Mouse (Mus musculus) lung, embryonic 16.5 days (tissue): ENCODE data around the gene Disc1. TPM values are rescaled to one million over a fixed set of nuclear protein-coding genes. Genes with fewer than 3 reads are reported as not detected.

ENCODE experiments used
- ATAC-seq: fragments of 200-750 bp; cut with Nextera tagmentation; 2 replicates; pipeline ENCODE4 v1.8.0; 2017; ENCODE audit warnings: low read depth, mild to moderate bottlenecking, moderate library complexity
- H3K27ac ChIP-seq: fragments of 300-500 bp; sonication (generic); 2 replicates; pipeline ENCODE4 v1.5.1; 2014; ENCODE audit warnings: mild to moderate bottlenecking, control low read depth, low read length
- H3K27me3 ChIP-seq: fragments of 300-500 bp; sonication (generic); 2 replicates; pipeline ENCODE4 v1.6.1; 2014; ENCODE audit warnings: low read depth, low read length, mixed read lengths; ENCODE audit not compliant: control insufficient read depth, insufficient read depth
- H3K36me3 ChIP-seq: fragments of 300-500 bp; sonication (generic); 2 replicates; pipeline ENCODE4 v1.6.1; 2014; ENCODE audit warnings: low read length; ENCODE audit not compliant: control insufficient read depth, insufficient read depth
- H3K4me1 ChIP-seq: fragments of 300-500 bp; sonication (generic); replicated peaks from 2 replicates; pipeline ENCODE4 v1.6.1; 2014; ENCODE audit warnings: low read length, mixed read lengths; ENCODE audit not compliant: control insufficient read depth, insufficient read depth
- H3K4me2 ChIP-seq: fragments of 300-500 bp; sonication (generic); 2 replicates; pipeline ENCODE4 v1.6.1; 2014; ENCODE audit warnings: low read depth, low read length, control low read depth
- H3K4me3 ChIP-seq: fragments of 300-500 bp; sonication (generic); 2 replicates; pipeline ENCODE4 v1.5.1; 2014; ENCODE audit warnings: mild to moderate bottlenecking, low read length, control low read depth
- H3K9ac ChIP-seq: fragments of 300-500 bp; sonication (generic); 2 replicates; pipeline ENCODE4 v1.6.1; 2014; ENCODE audit warnings: low read length, control low read depth
- H3K9me3 ChIP-seq: fragments of 300-500 bp; sonication (generic); 2 replicates; pipeline ENCODE4 v1.6.1; 2016; ENCODE audit warnings: low read length; ENCODE audit not compliant: control insufficient read depth
- WGBS: fragments of 180-500 bp; shearing (Covaris S2); extraction: QIAGEN DNeasy Blood & Tissue Kit; methylation state at CpG from one replicate; pipeline ENCODE4 v1.1.7; 2014; 5-methylcytosine and 5-hydroxymethylcytosine counted together
- polyA plus RNA-seq: library from polyadenylated mRNA; unstranded; fragments of >200 nt; fragmentation: Nextera tagmentation; extraction: Ambion mirVana; gene quantifications from 2 replicates; pipeline ENCODE4 v1.2.1, GENCODE M21; 2015

Gene Disc1
- polyA plus RNA-seq, 1 experiment from 2014 or later, result 2.6 TPM

DNA sequence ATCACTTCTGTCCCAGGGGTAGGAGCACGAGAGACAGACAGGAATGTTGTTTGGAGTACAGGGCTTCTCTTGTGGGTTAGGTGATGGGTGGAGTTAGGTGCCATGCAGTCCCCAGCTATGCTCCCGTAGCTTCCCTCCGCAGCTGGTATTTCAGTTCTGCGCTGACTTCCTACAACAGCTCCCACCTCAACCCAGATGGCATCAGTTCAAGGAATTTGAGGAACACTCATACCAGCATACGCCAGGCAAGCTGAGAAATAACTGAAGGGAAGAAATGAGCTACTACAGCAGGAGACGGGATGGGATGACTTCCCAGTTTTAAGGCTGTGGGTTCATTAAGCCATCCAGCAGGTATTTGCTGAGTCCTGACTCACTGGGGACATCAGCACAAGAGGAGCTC, 76.8 kb downstream of the Disc1 start:
- WGBS, result 72% methylated on average over 6 of the region's 6 CpGs

DNA sequence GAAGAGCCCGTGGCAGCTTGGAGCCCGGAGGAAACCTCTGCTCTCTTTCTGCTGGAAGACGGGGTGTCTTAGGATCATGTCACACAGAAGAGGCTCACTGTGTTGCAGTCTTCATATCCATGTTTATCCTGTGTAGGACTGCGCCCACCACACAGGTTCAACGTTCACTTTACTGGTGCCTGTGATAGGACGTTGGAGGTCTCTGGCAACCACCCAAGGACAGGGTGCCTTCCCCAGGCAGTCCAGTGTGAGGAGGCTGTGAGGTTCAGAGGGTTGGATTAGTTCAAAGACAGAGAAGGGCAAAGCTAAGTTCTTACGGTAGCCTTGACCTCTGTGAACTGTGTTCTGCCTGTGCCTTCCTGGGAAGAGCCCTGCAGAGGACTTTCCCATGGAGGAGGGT, 77.3 kb downstream of the Disc1 start:
- no peak overlapping the region for H3K27ac ChIP-seq
- no peak for ATAC-seq

More for the DNA sequence above, 76.8 kb downstream of the Disc1 start:
- peaks cover 8% of the 10 kb centered on the region; the same call in 1 of the 2 replicates for H3K4me1 ChIP-seq
- no peak overlapping the region for H3K4me2 ChIP-seq
- H3K36me3 ChIP-seq, result no peaks in the 10 kb centered on the region
- no peak for ATAC-seq
- no peaks in the 10 kb centered on the region for H3K27me3 ChIP-seq
- H3K9ac ChIP-seq, result no peak overlapping the region
- no peak overlapping the region for H3K27ac ChIP-seq
- H3K4me3 ChIP-seq, result no peak overlapping the region
- no peaks in the 10 kb centered on the region for H3K9me3 ChIP-seq

DNA sequence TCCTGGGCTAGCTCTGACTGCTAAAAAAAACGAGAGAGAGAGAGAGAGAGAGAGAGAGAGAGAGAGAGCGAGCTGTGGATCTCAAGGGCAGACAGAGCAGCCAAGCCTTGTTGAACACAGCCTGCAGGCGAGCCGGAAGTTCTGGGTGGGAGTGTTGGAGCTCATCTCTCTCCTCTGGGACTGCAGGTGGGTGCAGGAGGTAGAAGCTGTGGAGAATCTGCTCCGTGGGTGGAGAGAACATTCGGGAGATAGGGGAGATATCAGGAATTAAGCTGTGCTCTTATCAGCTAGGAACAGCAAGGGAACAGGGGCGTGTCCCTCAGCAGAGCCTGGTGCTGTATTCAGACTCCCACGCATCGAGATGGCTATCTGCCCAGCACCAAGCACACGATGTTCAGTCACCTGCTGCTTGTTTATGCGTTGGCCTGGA, 79.7 kb downstream of the Disc1 start:
- no peak for ATAC-seq
- Histone ChIP-seq H3K4me2 (no peak overlapping the region), H3K27me3 (no peaks in the 10 kb centered on the region), H3K9ac (no peak overlapping the region), H3K4me1 (peaks cover 5% of the 10 kb centered on the region; the same call in 1 of the 2 replicates), H3K9me3 (no peaks in the 10 kb centered on the region), H3K36me3 (no peaks in the 10 kb centered on the region), H3K27ac (no peak overlapping the region), H3K4me3 (no peak overlapping the region)
- 45% methylated on average over 11 of the region's 11 CpGs for WGBS

More for the DNA sequence above, 77.3 kb downstream of the Disc1 start:
- 62% methylated on average over 7 of the region's 7 CpGs for WGBS
- Histone ChIP-seq H3K9ac (no peak overlapping the region), H3K4me1 (peaks cover 8% of the 10 kb centered on the region; the same call in 1 of the 2 replicates), H3K36me3 (no peaks in the 10 kb centered on the region), H3K4me3 (no peak overlapping the region), H3K27me3 (no peaks in the 10 kb centered on the region), H3K9me3 (no peaks in the 10 kb centered on the region), H3K4me2 (no peak overlapping the region)

DNA sequence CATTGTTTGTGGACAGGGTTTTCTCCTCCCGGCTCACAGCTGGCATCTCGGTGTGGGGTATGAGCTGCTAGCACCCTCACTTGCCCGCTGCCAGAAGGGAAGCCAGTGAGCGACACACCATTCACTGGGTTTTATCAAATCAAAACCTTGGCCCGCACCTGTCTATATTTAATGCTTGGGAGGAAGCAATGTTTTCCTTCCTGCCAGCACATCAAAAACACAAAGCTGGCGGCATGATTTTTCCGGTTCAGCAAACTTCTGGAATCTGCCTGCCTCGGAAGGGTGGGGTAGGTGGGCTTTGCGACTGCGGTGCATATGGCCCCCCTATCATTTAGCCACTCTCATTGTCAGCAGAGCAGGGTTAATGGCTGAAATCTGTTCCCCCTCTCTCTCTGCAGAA, 80.9 kb downstream of the Disc1 start:
- 60% methylated on average over 10 of the region's 10 CpGs for WGBS
- Histone ChIP-seq H3K27ac (peak overlapping the region; percentile 53), H3K4me3 (no peak overlapping the region), H3K4me1 (peaks cover 3% of the 10 kb centered on the region; the same call in 1 of the 2 replicates), H3K27me3 (no peaks in the 10 kb centered on the region), H3K4me2 (no peak overlapping the region), H3K9me3 (no peaks in the 10 kb centered on the region), H3K9ac (no peak overlapping the region), H3K36me3 (no peaks in the 10 kb centered on the region)
- peak; percentile 34; the same call in 1 of the 2 replicates for ATAC-seq

- Histone ChIP-seq H3K27me3 (no peaks in the 10 kb centered on the region), H3K36me3 (no peaks in the 10 kb centered on the region), H3K4me2 (no peak overlapping the region), H3K27ac (no peak overlapping the region), H3K9me3 (no peaks in the 10 kb centered on the region; the same call in 1 of the 2 replicates), H3K4me3 (no peak overlapping the region), H3K4me1 (no peaks in the 10 kb centered on the region; the same call in none of the 2 replicates), H3K9ac (no peak overlapping the region)
- WGBS, result 49% methylated on average over 13 of the region's 13 CpGs
- peak; percentile 68 for ATAC-seq
Measured at GRCm38 (mm10) chr8:125139689-125140150, 85.7 kb downstream of the Disc1 start.

- Histone ChIP-seq H3K4me3 (no peak overlapping the region), H3K27me3 (no peaks in the 10 kb centered on the region), H3K9me3 (no peaks in the 10 kb centered on the region; the same call in 1 of the 2 replicates), H3K36me3 (no peaks in the 10 kb centered on the region), H3K4me2 (no peak overlapping the region), H3K4me1 (no peaks in the 10 kb centered on the region; the same call in 1 of the 2 replicates), H3K9ac (no peak overlapping the region), H3K27ac (no peak overlapping the region)
- 66% methylated on average over 7 of the region's 7 CpGs for WGBS
- ATAC-seq, result no peak
Measured at GRCm38 (mm10) chr8:125140965-125141364, 87.0 kb downstream of the Disc1 start.

DNA sequence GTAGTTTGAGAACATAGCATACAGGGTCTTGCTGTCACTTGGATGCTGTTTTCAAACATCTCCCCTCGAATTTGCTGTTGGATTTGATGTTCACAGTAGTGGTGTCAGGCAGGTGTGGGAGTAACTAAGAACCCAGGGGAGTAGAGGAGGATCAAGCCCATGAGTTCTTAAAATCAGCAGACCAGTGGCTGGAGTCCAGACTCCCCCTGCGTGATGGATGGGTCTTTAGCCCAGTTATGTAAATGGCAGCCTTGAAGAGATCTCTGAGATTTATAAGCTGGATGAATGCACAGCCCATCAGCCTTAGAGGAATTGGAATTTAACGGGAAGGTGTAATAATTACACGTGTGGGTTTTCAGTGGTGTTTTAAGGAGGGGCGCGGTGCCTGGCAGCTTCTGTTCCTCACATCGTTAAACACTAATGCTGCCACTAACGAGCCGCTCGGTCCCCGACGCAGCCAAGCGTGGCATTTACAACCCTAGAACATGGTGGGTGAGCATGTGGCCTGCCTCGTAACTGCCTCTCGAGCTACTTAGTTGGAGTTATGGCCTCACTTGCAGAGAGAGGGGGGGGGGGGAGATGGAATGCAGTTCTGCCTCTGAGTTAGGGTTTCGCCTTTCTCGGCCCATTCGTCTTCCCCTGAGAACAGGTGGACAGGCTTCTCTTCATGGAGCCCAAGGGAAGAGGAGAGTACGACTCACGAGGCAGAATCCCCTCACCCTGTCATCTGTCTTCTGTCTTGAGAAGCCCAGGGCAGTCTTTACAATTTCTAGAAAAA, 103.1 kb downstream of the Disc1 start:
- Histone ChIP-seq H3K9ac (no peak overlapping the region), H3K9me3 (no peaks in the 10 kb centered on the region), H3K4me3 (no peak overlapping the region), H3K36me3 (no peaks in the 10 kb centered on the region), H3K27ac (no peak overlapping the region), H3K4me2 (no peak overlapping the region), H3K4me1 (no peaks in the 10 kb centered on the region), H3K27me3 (no peaks in the 10 kb centered on the region)
- ATAC-seq, result no peak
- 68% methylated on average over 20 of the region's 20 CpGs for WGBS

DNA sequence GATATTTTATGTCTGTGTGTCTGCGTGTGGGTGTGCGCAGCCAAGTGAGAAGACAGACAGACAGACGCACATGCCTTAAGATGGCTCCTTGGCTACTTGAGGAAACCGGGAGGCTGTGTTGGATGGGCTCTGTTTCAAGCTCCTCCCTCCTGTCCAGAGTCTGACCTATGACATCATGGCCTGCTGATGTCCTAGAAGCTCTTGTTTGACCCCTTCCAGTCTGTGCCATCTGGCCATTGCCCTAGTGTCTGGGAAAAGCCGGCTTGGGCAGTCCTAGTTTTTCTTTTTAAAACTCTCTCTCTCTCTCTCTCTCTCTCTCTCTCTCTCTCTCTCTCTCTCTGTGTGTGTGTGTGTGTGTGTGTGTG, 103.6 kb downstream of the Disc1 start:
- Histone ChIP-seq H3K9me3 (no peaks in the 10 kb centered on the region), H3K9ac (no peak overlapping the region), H3K27me3 (no peaks in the 10 kb centered on the region), H3K36me3 (no peaks in the 10 kb centered on the region), H3K4me1 (no peaks in the 10 kb centered on the region), H3K27ac (no peak overlapping the region), H3K4me3 (no peak overlapping the region), H3K4me2 (no peak overlapping the region)
- ATAC-seq, result no peak
- 64% methylated on average over 5 of the region's 5 CpGs for WGBS

DNA sequence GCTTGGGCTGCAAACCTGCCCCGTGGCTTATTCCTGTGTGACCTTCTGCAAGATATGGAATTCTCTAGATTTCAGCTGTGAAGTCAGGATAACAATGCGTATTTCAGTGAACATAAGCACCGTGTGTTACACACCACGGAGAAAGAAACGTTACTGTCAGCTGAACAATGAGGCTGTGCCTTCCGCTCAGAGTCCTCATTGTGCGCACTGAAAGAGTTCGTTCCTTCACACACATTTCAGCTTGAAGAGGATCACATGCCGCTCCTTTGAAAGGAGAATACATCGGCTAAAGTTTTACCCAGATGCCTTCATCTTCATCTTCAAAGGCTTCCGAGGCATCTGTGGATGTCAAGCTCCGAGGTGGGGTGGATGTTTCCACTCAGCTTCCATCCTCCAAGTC, 105.4 kb downstream of the Disc1 start:
- WGBS, result 67% methylated on average over 12 of the region's 12 CpGs

More for the DNA sequence above, 105.4 kb downstream of the Disc1 start:
- Histone ChIP-seq H3K9me3 (no peaks in the 10 kb centered on the region), H3K27me3 (no peaks in the 10 kb centered on the region), H3K4me1 (no peaks in the 10 kb centered on the region; the same call in 1 of the 2 replicates), H3K9ac (no peak overlapping the region), H3K27ac (no peak overlapping the region), H3K4me2 (no peak overlapping the region), H3K4me3 (no peak overlapping the region), H3K36me3 (no peaks in the 10 kb centered on the region)
- no peak for ATAC-seq
